Comparison of ENCODE assay signal across 13 mouse cellular contexts in genomic region chr16:11198467-11198866, GRCm38 (mm10). TPM values are rescaled to one million over a fixed set of nuclear protein-coding genes. Genes with fewer than 3 reads are reported as not detected.
A peak's percentile ranks its signal among the peaks of the same experiment; 100 is the strongest.
DNase-seq lines count a peak whose midpoint lies in the region; ATAC-seq lines count a peak whose summit lies in the region.
"Had no signal": no experiment of that assay in that cellular context is flagged by ENCODE, and none has a peak within 500 bp of the region (broad histone marks: within the 10 kb centered on the region; RNA-seq: fewer than 3 reads in every experiment).

No protein-coding gene starts in this region.

- DNase-seq in hindbrain, embryonic 11.5 days (ENCODE audit: low spot score), result peak; percentile 33
- DNase-seq in c-Kit-negative CD71-positive TER-119-positive erythroid progenitor cells, embryonic 14.5 days (ENCODE audit: low read depth, low spot score), result peak; percentile 46
- peak; percentile 74 for DNase-seq in hindlimb bud, embryonic 11.5 days (ENCODE audit: extremely low spot score, low read depth, low spot score)
- DNase-seq in lung, postnatal 10 days, result no peak
- no peak for DNase-seq in right cerebral cortex, postnatal 14 days
- DNase-seq in urinary bladder, postnatal 4 days (ENCODE audit: low spot score in 2 of 2), result no peak
- DNase-seq: adrenal gland, postnatal 10 days; cerebellum, adult 9-11 months; lung, postnatal 4 days had no signal

- WGBS in hindbrain, embryonic 11.5 days, result 67% methylated on average over 2 of the region's 2 CpGs
- 71% methylated on average over 2 of the region's 2 CpGs for WGBS in hindbrain, embryonic 16.5 days

- 0 out of 2 replicates have a peak, but pooled peaks cover 2% of the 10 kb centered on the region for H3K4me1 ChIP-seq in hindbrain, embryonic 11.5 days (replicated peaks; ENCODE audit: control insufficient read depth, insufficient read depth, low read length)
- H3K4me1 ChIP-seq in hindbrain, embryonic 16.5 days (ENCODE audit: control insufficient read depth, insufficient read depth, low read depth, low read length), result peaks cover 8% of the 10 kb centered on the region

- H3K4me2 ChIP-seq in hindbrain, embryonic 11.5 days (replicated peaks; ENCODE audit: low read depth, low read length), result no peak overlapping the region
- H3K4me2 ChIP-seq in hindbrain, embryonic 16.5 days (ENCODE audit: low read length), result no peak overlapping the region

- no peak overlapping the region for H3K4me3 ChIP-seq in hindbrain, embryonic 11.5 days (ENCODE audit: low read depth, low read length)
- no peak overlapping the region for H3K4me3 ChIP-seq in hindbrain, embryonic 16.5 days (ENCODE audit: low read length)

- H3K27ac ChIP-seq in hindbrain, embryonic 11.5 days (ENCODE audit: low read depth, low read length), result no peak overlapping the region
- no peak overlapping the region for H3K27ac ChIP-seq in hindbrain, embryonic 16.5 days (ENCODE audit: low read depth, low read length)

- no peaks in the 10 kb centered on the region for H3K27me3 ChIP-seq in hindbrain, embryonic 11.5 days (ENCODE audit: control insufficient read depth, insufficient read depth, low read length)
- H3K27me3 ChIP-seq in hindbrain, embryonic 16.5 days (replicated peaks; ENCODE audit: control insufficient read depth, insufficient read depth, low read length), result no peaks in the 10 kb centered on the region

- ATAC-seq in hindbrain, embryonic 11.5 days (ENCODE audit: low FRiP score), result no peak
- ATAC-seq in hindbrain, embryonic 16.5 days, result no peak
- ATAC-seq in megakaryocyte progenitor cell, adult 5-6 weeks (replicated peaks; ENCODE audit: poor library complexity), result peak; percentile 20; the same call in 1 of the 2 replicates
- ATAC-seq: forebrain, embryonic 16.5 days; intestine, postnatal 0 days had no signal

- H3K36me3 ChIP-seq in hindbrain, embryonic 11.5 days (ENCODE audit: control insufficient read depth, insufficient read depth, low read length), result peaks cover 23% of the 10 kb centered on the region
- peaks cover 55% of the 10 kb centered on the region for H3K36me3 ChIP-seq in hindbrain, embryonic 16.5 days (ENCODE audit: control insufficient read depth, insufficient read depth, low read length)

- H3K9ac ChIP-seq in hindbrain, embryonic 11.5 days (ENCODE audit: low read depth, low read length), result no peak overlapping the region
- no peak overlapping the region for H3K9ac ChIP-seq in hindbrain, embryonic 16.5 days (ENCODE audit: low read depth, low read length)

- H3K9me3 ChIP-seq in hindbrain, embryonic 11.5 days (ENCODE audit: control insufficient read depth, low read length), result no peaks in the 10 kb centered on the region
- H3K9me3 ChIP-seq in hindbrain, embryonic 16.5 days (ENCODE audit: control insufficient read depth, low read length), result no peaks in the 10 kb centered on the region

RNA-seq across cellular contexts. Expression of gene Rsl1d1, which starts 4.7 kb away (rescaled TPM):
- 245 and 259 TPM in 2 replicates for polyA plus RNA-seq in hindbrain, embryonic 11.5 days (2014; fragmentation: Nextera tagmentation; extraction: Ambion mirVana)
- polyA plus RNA-seq in hindbrain, embryonic 16.5 days (2015; fragmentation: Nextera tagmentation; extraction: Ambion mirVana), result 117 and 124 TPM in 2 replicates
- total RNA-seq in megakaryocyte progenitor cell, adult 5-6 weeks (2015), result 297 and 301 TPM in 2 replicates
- total RNA-seq in megakaryocyte progenitor cell, adult 5-6 weeks (2017), result 270 and 301 TPM in 2 replicates

RNA-seq across cellular contexts. Expression of gene Zc3h7a, which starts 22.3 kb away (rescaled TPM):
- polyA plus RNA-seq in hindbrain, embryonic 11.5 days (2014; fragmentation: Nextera tagmentation; extraction: Ambion mirVana), result 104 and 113 TPM in 2 replicates
- polyA plus RNA-seq in hindbrain, embryonic 16.5 days (2015; fragmentation: Nextera tagmentation; extraction: Ambion mirVana), result 67.0 and 75.8 TPM in 2 replicates
- total RNA-seq in megakaryocyte progenitor cell, adult 5-6 weeks (2015), result 156 and 188 TPM in 2 replicates
- total RNA-seq in megakaryocyte progenitor cell, adult 5-6 weeks (2017), result 214 and 269 TPM in 2 replicates

RNA-seq across cellular contexts. Expression of gene Gspt1, which starts 55.7 kb away (rescaled TPM):
- 87.4 and 94.3 TPM in 2 replicates for polyA plus RNA-seq in hindbrain, embryonic 11.5 days (2014; fragmentation: Nextera tagmentation; extraction: Ambion mirVana)
- polyA plus RNA-seq in hindbrain, embryonic 16.5 days (2015; fragmentation: Nextera tagmentation; extraction: Ambion mirVana), result 40.0 and 43.7 TPM in 2 replicates
- total RNA-seq in megakaryocyte progenitor cell, adult 5-6 weeks (2015), result 652 and 687 TPM in 2 replicates
- 154 and 166 TPM in 2 replicates for total RNA-seq in megakaryocyte progenitor cell, adult 5-6 weeks (2017)

Comparison
In these comparisons a context has a peak if more than half of its experiments do, and no peak if none do; other contexts are left out.
1. DNase-seq: peak in hindbrain, embryonic 11.5 days (single experiment), c-Kit-negative CD71-positive TER-119-positive erythroid progenitor cells, embryonic 14.5 days (single experiment) and hindlimb bud, embryonic 11.5 days (single experiment); none in lung, postnatal 10 days (single experiment), right cerebral cortex, postnatal 14 days (single experiment) and urinary bladder, postnatal 4 days (0 of 2).